Mouse (Mus musculus): ENCODE data around the gene Mroh2a.

- TF ChIP-seq POLR2A (IDR thresholded peaks at IDR 0.05; ENCODE audit: insufficient read depth, low read depth, low read length) (no peak), CTCF (IDR thresholded peaks at IDR 0.05) (no peak), EP300 (IDR thresholded peaks at IDR 0.05; ENCODE audit: insufficient read depth, low read depth, low read length) (no peak)
Observed at GRCm38 (mm10) chr1:88264869-88265240, 38.1 kb downstream of the Mroh2a start.

Measured in heart, adult 2 months (tissue).